Mouse (Mus musculus) forebrain, embryonic 14.5 days (tissue): ENCODE measurements at regions not wholly inside any gene's neighbourhood (a gene's known extent, or its start where the extent isn't known, plus 50 kb on each side); places are given as distances from the start of the nearest gene placed in this dataset.
A peak's percentile ranks its signal among the peaks of the same experiment; 100 is the strongest.

Source experiments
- ATAC-seq: fragments of 200-750 bp; cut with Nextera tagmentation; 2 replicates; pipeline ENCODE4 v1.8.0; 2017; ENCODE audit warnings: mild to moderate bottlenecking, moderate library complexity
- DNase-seq: peaks from one replicate; pipeline ENCODE4 v3.0.0-alpha.2; 2015; ENCODE audit warnings: low spot score
- H3K27ac ChIP-seq: fragments of 300-500 bp; sonication (generic); 2 replicates; pipeline ENCODE4 v1.5.1; 2014; ENCODE audit warnings: low read depth, mild to moderate bottlenecking, control low read depth, low read length, moderate library complexity
- H3K27me3 ChIP-seq: fragments of 300-500 bp; sonication (generic); replicated peaks from 2 replicates; pipeline ENCODE4 v1.6.1; 2014; ENCODE audit warnings: low read length, control low read depth, mixed read lengths; ENCODE audit not compliant: control insufficient read depth, insufficient read depth
- H3K36me3 ChIP-seq: fragments of 300-500 bp; sonication (generic); 2 replicates; pipeline ENCODE4 v1.6.1; 2014; ENCODE audit warnings: low read length, control low read depth; ENCODE audit not compliant: control insufficient read depth, insufficient read depth
- H3K4me1 ChIP-seq: fragments of 300-500 bp; sonication (generic); 2 replicates; pipeline ENCODE4 v1.6.1; 2014; ENCODE audit warnings: antibody characterized with exemption, low read length, control low read depth; ENCODE audit not compliant: control insufficient read depth, insufficient read depth
- H3K4me2 ChIP-seq: fragments of 300-500 bp; sonication (generic); 2 replicates; pipeline ENCODE4 v1.6.1; 2014; ENCODE audit warnings: mild to moderate bottlenecking, control low read depth, low read length
- H3K4me3 ChIP-seq: fragments of 300-500 bp; sonication (generic); 2 replicates; pipeline ENCODE4 v1.5.1; 2014; ENCODE audit warnings: low read depth, low read length, control low read depth
- H3K9ac ChIP-seq: fragments of 300-500 bp; sonication (generic); 2 replicates; pipeline ENCODE4 v1.6.1; 2014; ENCODE audit warnings: mild to moderate bottlenecking, low read length, control low read depth, moderate library complexity
- H3K9me3 ChIP-seq: fragments of 300-500 bp; sonication (generic); replicated peaks from 2 replicates; pipeline ENCODE4 v1.6.1; 2016; ENCODE audit warnings: low read length, control low read depth, mixed read lengths; ENCODE audit not compliant: control insufficient read depth
- WGBS: fragments of 180-500 bp; shearing (Covaris S2); extraction: QIAGEN DNeasy Blood & Tissue Kit; methylation state at CpG from one replicate; pipeline ENCODE4 v1.1.7; 2014; 5-methylcytosine and 5-hydroxymethylcytosine counted together

DNA sequence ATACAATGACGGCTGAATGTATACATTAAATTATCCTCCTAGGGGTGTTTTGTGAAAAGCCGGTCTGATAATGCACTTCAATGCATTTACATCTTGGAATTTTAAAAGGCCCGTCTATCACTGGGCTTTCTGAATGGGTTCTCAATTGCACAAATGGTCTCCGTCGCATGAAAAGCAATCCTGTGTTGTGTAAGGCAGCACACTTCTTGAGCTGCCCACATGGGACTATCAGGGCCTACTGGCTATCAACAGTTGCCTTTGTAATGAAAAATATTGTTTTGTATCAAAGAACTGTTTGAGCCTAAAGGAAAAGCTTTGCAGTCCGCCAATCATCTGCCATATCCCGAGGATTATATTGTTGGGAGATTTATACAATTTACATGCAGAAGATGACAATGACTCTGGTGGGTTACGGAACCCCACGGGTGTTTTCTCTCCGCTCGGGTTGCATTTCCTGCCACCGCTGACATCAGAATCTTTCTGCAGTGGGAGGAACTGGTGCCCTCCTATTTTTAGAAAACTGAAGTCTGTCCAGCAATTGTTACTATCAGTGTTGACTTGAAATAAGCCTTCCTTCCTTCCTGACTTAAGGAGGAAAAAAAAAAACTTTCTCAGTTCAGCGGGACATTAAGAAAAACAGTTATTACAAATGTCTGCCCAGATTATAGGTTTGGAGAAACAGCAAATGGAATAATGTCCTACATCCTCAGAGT lies 118.7 kb downstream of the Tmem26 start:
- Histone ChIP-seq H3K27me3 (no peaks in the 10 kb centered on the region), H3K36me3 (no peaks in the 10 kb centered on the region), H3K9ac (no peak overlapping the region), H3K4me3 (no peak overlapping the region), H3K9me3 (no peaks in the 10 kb centered on the region), H3K4me2 (no peak overlapping the region), H3K27ac (no peak overlapping the region), H3K4me1 (peaks cover 3% of the 10 kb centered on the region; the same call in 1 of the 2 replicates)
- peak; percentile 20 for DNase-seq
- 51% methylated on average over 13 of the region's 13 CpGs for WGBS
- ATAC-seq = no peak

DNA sequence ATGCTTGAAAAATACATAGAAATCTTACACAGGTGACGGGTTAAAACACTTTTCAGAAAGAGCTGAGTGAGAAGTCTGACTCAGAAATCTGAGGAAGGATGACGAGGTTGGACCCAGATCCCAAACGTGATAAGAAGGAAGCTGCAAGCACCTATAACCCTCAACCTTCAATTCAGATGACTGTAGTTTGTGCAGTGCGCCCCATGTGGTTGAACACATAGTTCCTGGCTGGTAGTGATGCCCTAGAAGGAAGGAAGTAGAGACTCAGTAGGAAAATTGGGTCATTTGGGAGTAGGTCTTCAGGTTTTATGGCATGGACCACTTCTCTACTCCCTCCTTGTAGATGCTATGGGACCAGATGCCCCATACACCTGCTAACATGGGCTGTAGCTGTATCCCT lies 120.6 kb downstream of the Tmem26 start:
- H3K36me3 ChIP-seq = no peaks in the 10 kb centered on the region
- no peak overlapping the region for H3K9ac ChIP-seq
- ATAC-seq = no peak
- H3K9me3 ChIP-seq = no peaks in the 10 kb centered on the region
- no peak overlapping the region for H3K4me2 ChIP-seq
- peaks cover 3% of the 10 kb centered on the region; the same call in 1 of the 2 replicates for H3K4me1 ChIP-seq
- H3K27me3 ChIP-seq = no peaks in the 10 kb centered on the region
- no peak overlapping the region for H3K27ac ChIP-seq
- DNase-seq = no peak
- no peak overlapping the region for H3K4me3 ChIP-seq
- 82% methylated on average over 4 of the region's 4 CpGs for WGBS

DNA sequence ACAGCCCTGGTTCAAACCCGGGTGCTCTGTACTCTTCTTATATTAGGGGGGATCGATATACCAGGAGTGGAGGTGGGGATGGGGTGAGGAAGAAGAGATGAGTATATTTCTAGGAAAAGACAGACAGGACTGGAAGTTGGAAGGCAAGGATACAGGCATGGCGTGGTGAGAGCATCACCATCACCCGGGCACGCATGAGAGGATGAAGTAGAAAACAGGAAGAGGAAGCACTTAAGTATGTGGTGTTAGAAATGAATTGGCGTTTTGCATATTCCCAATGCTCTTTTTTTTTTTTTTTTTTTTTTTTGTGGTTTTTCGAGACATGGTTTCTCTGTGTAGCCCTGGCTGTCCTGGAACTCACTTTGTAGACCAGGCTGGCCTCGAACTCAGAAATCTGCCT lies 121.2 kb downstream of the Tmem26 start:
- ATAC-seq (no peak), DNase-seq (no peak)
- 95% methylated on average over 8 of the region's 8 CpGs for WGBS
- Histone ChIP-seq H3K9me3 (no peaks in the 10 kb centered on the region), H3K36me3 (no peaks in the 10 kb centered on the region), H3K4me1 (peaks cover 3% of the 10 kb centered on the region; the same call in 1 of the 2 replicates), H3K4me3 (no peak overlapping the region), H3K27me3 (no peaks in the 10 kb centered on the region), H3K27ac (no peak overlapping the region), H3K9ac (no peak overlapping the region), H3K4me2 (no peak overlapping the region)

DNA sequence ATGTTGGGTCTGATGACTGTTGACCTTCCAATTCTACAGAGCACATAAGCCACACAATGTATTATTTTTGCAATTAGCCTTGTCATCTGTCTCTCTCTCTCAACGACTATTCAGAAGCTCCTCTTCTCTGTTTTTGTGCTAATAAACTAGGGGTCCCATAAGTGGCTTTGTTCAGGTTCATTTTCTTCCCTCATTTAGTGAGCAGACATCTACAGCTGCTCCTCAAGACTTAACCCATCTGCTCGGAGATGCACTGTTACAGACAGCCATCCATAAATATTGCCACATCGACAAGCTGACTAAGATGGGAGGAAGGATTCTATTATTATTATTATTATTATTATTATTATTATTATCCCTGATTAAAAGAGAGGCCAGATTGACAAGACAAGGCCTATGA lies 127.7 kb downstream of the Tmem26 start:
- 82% methylated on average over 3 of the region's 3 CpGs for WGBS
- no peaks in the 10 kb centered on the region for H3K4me1 ChIP-seq
- no peaks in the 10 kb centered on the region for H3K9me3 ChIP-seq
- H3K27me3 ChIP-seq = no peaks in the 10 kb centered on the region
- H3K9ac ChIP-seq = no peak overlapping the region
- ATAC-seq (no peak), DNase-seq (no peak)
- H3K4me2 ChIP-seq = no peak overlapping the region
- H3K4me3 ChIP-seq = no peak overlapping the region
- H3K36me3 ChIP-seq = no peaks in the 10 kb centered on the region
- H3K27ac ChIP-seq = no peak overlapping the region

DNA sequence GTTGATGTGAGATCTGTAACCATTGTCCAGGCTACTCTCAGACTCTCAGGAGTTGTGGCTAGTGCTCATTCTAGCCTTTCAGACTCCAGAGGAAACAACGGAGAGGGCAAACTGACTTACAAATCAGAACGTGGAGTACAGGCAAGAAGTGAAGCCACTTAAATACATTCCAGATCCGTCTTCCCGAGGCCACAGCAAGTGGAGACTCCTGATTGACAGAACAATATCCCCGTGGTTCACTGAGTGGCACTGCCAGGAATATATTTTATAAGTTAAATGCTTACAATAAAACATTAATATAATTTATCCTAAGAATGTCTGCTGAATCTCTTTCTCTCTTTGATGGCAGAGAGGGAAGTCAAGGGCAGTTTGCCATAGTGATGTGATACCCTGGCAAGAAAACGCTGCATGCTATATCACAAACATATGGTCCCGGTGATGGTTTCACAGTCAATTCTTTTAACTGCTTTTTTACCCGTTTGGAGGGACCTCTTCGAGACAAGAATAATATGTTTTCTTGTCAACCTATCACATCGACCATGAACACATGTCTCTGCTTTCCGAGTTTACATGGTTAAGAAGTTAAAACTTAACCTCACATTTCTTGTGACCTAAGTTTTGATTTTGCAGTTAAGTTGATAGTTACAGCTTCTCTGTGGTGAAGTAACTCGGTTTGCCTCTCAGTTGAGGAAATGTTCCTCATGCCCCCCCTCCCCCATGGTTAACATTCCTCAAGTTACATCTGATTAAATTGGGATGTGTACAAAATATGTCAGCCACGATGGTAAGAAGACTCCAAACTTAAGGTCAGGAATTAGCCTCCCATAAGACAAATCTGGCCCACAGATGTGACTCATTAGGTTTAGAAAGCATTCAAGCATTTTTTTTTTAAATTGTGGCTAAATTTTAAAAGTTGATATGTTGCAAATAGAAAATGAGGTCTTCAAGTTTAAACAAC lies 132.8 kb downstream of the Tmem26 start:
- peak; percentile 49 for DNase-seq
- no peaks in the 10 kb centered on the region for H3K4me1 ChIP-seq
- no peak overlapping the region for H3K4me2 ChIP-seq
- no peaks in the 10 kb centered on the region for H3K36me3 ChIP-seq
- no peak for ATAC-seq
- H3K9me3 ChIP-seq = no peaks in the 10 kb centered on the region
- 75% methylated on average over 13 of the region's 13 CpGs for WGBS
- H3K9ac ChIP-seq = no peak overlapping the region
- H3K27me3 ChIP-seq = no peaks in the 10 kb centered on the region
- H3K27ac ChIP-seq = no peak overlapping the region
- H3K4me3 ChIP-seq = no peak overlapping the region

DNA sequence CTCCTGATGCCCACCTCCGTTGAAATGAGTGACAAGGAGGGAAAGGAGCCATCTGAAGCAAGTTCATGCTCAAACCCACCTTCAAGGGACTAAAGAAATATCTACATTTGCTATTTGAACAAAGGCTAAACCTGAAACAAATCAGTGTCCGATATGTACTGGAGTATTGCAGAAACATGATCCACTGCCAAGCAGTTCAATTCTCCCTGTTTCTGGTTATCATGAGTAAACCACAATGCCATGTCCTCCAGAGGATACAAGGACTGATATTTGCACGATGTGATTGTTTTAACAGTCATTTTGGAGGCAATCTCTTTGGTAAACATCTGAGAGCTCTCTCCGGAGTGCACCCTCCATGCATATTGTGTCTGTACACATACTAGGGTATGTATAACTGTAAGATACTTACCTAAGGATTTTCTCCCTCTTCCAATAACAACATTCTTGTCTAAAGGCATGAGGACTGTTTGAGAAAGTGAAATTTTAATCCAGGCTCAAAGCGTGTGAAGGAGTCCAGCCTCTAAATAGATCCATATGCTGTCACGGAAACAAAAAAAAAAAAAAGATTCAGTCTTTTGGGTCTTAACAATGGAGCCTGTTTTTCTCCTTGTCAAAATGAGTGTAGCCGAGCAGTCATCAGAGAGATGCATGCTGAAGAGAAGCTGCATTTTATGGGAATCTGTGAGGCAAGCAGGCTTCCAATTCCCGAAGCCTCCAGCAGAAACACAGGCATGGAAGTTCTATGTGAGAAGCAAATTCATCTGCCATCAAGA lies 141.3 kb downstream of the Tmem26 start:
- 47% methylated on average over 8 of the region's 8 CpGs for WGBS
- DNase-seq = peak; percentile 7
- no peak overlapping the region for H3K27ac ChIP-seq

DNA sequence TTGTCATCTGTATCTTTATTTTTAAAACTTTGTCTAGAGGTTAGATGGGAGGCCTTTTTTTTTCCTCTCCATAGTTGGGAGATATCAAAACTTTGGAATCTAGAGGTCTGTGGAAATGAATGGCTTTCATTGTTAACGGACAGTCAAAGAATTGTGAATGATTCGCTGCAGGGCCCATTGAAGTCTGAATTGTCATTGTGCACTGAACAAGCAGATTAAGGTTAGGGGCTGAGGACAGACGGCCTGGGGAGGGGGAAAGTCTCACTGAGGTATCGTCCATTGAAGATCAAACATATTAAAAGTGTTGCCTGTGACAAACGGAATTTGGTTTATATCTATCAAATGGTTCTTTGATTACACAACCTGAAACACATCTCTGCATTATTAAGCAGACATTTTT lies 142.3 kb downstream of the Tmem26 start:
- H3K4me2 ChIP-seq = no peak overlapping the region
- H3K9ac ChIP-seq = no peak overlapping the region
- no peak overlapping the region for H3K4me3 ChIP-seq
- H3K27ac ChIP-seq = no peak overlapping the region
- ATAC-seq (no peak), DNase-seq (no peak)
- H3K27me3 ChIP-seq = no peaks in the 10 kb centered on the region
- 4% methylated on average over 5 of the region's 5 CpGs for WGBS
- no peaks in the 10 kb centered on the region for H3K4me1 ChIP-seq
- no peaks in the 10 kb centered on the region for H3K36me3 ChIP-seq
- no peaks in the 10 kb centered on the region for H3K9me3 ChIP-seq

More for the DNA sequence above, 141.3 kb downstream of the Tmem26 start:
- Histone ChIP-seq H3K36me3 (no peaks in the 10 kb centered on the region), H3K9me3 (no peaks in the 10 kb centered on the region), H3K4me1 (no peaks in the 10 kb centered on the region), H3K27me3 (no peaks in the 10 kb centered on the region), H3K4me2 (no peak overlapping the region), H3K4me3 (no peak overlapping the region), H3K9ac (no peak overlapping the region)
- ATAC-seq = no peak

DNA sequence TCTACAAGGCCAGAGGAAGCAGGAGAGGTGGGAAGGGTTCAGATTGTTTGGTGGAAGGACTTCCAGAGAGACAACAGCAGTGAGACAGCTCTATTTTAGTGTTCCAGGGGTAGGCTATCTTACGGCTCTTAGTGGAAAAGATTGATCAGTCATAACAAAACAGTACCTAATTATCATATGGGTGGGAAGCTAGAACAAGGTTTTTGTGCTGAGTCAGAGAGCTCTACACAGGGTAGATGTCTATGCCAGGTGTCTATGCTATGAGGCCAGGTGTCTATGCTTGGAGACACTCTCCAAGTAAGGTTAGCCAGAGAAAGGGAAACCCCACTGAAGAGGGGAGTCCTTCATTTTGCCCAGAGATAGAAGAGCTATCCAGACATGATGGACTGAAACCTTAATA lies 143.9 kb downstream of the Tmem26 start:
- Histone ChIP-seq H3K9me3 (no peaks in the 10 kb centered on the region), H3K4me1 (no peaks in the 10 kb centered on the region), H3K27me3 (no peaks in the 10 kb centered on the region), H3K9ac (no peak overlapping the region), H3K36me3 (no peaks in the 10 kb centered on the region), H3K4me2 (no peak overlapping the region), H3K4me3 (no peak overlapping the region), H3K27ac (no peak overlapping the region)
- WGBS = 96% methylated on average over 1 of the region's 1 CpGs
- no peak for DNase-seq
- ATAC-seq = no peak
